Mouse (Mus musculus): ENCODE data around the gene Ncapg.
"Not testable (repeated sequence)": the region's sequence is repeated elsewhere in the genome, so short reads cannot be mapped to it uniquely, and the experiment has no call there.

Gene Ncapg

GRCm38 (mm10) chr5:45669598-45670279 lies at the start of gene Ncapg:
TSS of gene Ncapg (plus strand) at chr5:45669919.
- DNase-seq (ENCODE audit: low spot score in 2 of 2) = peak; percentile 99

DNA sequence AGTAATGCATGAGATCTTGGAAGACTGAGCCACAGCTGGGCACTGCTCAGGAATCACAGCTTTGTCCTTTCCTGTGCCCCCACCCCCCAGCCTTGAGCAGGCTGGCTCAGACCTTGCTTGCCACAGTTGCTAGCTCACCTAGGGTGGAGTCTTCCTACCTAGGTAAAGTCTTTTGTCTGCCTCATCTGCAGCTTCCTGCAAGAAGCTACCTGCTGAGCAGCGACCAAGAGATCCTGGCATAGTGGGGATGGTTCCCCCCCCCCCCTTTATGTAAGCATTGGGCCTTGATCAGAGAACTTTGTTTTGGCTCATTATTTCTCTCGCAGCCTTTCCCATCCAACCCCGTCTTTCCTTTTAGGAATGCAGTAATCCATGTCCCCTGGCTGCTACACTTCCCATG lies 48.2 kb upstream of the Ncapg start:
- DNase-seq (ENCODE audit: low spot score in 2 of 2) = no peak

DNA sequence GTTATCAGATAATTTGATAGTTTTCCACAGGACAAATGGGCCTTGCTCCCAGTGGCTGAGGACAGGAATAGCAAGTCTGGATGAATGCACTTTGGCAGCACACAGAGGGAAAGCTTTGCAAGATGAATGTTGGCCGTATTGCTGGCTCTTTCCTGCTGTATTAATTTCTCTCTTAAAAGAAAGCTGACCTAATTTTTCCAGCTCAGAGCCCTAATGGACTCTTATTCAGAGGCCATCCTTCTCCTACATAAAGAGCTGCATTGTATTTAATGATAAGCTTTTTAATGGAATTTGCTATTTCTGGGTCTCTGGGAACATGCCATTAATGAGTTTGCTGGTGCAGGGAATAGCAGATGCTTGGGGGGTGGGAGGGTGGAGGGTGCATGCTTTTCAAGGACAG lies 41.9 kb upstream of the Ncapg start:
- no peak for DNase-seq (ENCODE audit: low spot score in 2 of 2)

- DNase-seq (ENCODE audit: low spot score in 2 of 2) = no peak
Measured at GRCm38 (mm10) chr5:45629470-45629869, 40.2 kb upstream of the Ncapg start.

GRCm38 (mm10) chr5:45638378-45638777 lies 31.3 kb upstream of the Ncapg start:
- no peak for DNase-seq (ENCODE audit: low spot score in 2 of 2)

- peak in 1 of 2 experiments; percentile 4 for DNase-seq (ENCODE audit: low spot score in 2 of 2)
Measured at GRCm38 (mm10) chr5:45638806-45639714, 30.7 kb upstream of the Ncapg start, which contains the start of gene Fam184b. TSS of gene Fam184b (minus strand) at chr5:45639614.

- no peak for DNase-seq (ENCODE audit: low spot score in 2 of 2)
Measured at GRCm38 (mm10) chr5:45639715-45640092, 30.0 kb upstream of the Ncapg start.

DNA sequence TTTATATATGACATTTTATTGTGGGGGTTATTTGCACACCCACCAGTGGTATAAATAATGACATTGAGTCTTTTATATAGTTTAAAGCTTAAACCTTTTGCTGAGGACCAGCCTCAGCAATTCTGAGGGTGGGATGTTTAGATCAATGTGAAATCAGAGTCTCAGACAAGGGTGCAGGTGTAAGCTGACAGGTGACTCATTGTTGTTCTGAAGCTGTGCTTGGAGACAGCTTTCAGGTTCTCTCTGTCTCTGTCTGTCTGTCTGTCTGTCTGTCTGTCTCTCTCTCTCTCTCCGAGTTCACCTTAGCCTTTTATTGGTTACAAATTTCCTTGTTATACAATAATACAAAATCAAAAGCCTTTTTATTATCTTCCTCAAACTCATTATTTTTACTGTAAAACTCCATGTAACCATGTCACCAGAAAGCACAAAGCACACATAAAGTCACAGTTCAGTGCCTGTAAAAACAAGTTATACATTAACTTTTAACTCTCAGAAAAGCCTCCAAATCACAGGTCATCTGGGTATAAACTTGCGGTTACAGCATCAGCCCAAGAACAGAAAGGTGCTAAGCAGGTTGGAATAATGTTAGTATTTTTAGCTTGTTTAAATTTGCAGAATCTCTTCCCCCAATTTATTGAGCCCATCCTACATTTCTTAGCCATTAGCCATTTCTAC lies 18.6 kb upstream of the Ncapg start:
- DNase-seq (ENCODE audit: low spot score in 2 of 2) = no peak

DNA sequence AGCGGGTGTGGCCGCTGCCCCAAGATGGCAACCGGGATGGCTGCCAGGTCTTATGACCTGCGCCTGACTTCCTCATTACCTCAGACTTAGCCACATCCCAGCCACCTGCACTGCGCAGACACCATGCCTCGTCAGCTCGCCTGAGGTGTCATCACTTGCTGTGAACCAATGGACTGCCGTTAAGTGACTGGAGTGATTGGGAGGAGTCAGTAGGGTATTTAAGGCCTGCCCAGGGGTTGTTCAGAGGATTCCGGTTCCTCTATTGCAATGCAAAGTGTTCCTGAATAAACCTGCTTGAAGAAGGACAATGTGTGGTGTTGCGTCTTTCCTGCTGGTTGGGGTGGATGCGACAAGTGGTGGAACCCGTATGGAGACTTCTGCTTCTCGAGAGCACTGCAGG lies 11.3 kb upstream of the Ncapg start:
- not testable (repeated sequence) for DNase-seq (ENCODE audit: low spot score in 2 of 2)

GRCm38 (mm10) chr5:45668324-45668723 lies 1.4 kb upstream of the Ncapg start:
- DNase-seq (ENCODE audit: low spot score in 2 of 2) = no peak

DNA sequence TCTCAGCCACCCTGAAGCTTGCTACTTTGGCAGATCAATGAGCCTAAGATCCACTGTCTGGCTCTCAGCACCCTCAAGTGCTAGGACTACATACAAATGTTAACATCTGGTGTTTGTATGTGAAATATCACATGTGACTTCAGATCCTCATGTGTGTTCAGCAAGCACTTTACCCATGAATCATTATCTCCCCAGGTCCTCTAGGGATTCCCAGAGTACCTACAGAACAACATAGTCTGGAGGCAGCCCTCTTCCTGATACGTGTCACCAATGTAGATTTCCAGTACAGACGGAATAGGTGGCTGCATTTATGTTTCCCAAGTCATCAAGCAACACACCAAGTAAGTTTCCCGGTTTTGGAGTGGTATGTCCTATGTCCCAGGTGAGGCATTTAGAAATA lies 888 bp upstream of the Ncapg start:
- DNase-seq (ENCODE audit: low spot score in 2 of 2) = no peak

- peak in 1 of 2 experiments; percentile 5 for DNase-seq (ENCODE audit: low spot score in 2 of 2)
Measured at GRCm38 (mm10) chr5:45669234-45669597, 503 bp upstream of the Ncapg start.

DNA sequence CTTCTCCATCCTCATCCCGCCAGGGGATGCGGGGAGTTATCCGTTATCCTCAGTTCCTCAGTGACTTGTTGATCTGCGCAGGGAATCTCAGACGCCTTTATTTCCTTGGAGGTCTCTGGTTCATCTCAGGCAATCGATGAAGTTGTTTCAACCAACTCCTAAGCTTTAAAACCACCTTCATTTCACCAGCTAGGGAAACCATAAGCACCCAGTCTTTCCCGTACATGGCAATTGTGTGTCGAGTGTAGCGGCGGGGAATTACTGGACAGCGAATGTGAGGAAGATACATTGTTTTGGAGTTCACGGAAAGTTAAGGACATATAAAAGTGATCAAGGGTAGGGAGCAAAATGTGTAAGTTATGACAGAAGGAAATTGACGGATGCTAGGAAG lies 556 bp downstream of the Ncapg start:
- no peak for DNase-seq (ENCODE audit: low spot score in 2 of 2)

DNA sequence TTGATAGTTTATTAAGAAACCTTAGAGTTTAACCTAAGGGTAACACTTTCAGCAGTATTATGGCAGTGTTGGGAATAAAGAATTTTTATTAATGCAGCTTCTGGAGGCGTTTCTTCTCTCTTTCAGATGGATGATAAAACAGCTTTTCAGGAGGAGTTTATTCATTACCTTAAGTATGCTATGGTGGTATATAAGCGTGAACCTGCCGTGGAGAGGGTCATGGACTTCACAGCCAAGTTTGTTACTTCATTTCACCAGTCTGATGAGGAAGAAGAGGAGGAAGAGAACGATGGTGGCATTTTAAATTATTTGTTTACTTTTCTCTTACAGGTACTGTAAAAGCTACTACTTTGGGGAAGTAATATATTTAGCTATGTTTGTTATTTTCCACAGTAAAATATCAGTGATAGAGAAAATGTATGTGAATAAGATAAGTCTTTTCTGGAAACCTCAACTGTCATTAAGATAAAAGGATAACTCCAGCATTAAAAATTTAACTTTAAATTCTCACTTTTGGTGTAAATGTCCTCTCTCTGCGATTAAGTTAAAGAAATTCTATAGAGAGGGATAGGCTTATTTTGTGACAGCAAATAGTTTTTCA lies 1.3 kb downstream of the Ncapg start:
- no peak for DNase-seq (ENCODE audit: low spot score in 2 of 2)

GRCm38 (mm10) chr5:45675032-45675431 lies 5.3 kb downstream of the Ncapg start:
- no peak for DNase-seq (ENCODE audit: low spot score in 2 of 2)

GRCm38 (mm10) chr5:45677639-45678038 lies 7.9 kb downstream of the Ncapg start:
- DNase-seq (ENCODE audit: low spot score in 2 of 2) = no peak

- no peak for DNase-seq (ENCODE audit: low spot score in 2 of 2)
Measured at GRCm38 (mm10) chr5:45679955-45680354, 10.2 kb downstream of the Ncapg start.

GRCm38 (mm10) chr5:45683388-45683787 lies 13.7 kb downstream of the Ncapg start:
- DNase-seq (ENCODE audit: low spot score in 2 of 2) = no peak

DNA sequence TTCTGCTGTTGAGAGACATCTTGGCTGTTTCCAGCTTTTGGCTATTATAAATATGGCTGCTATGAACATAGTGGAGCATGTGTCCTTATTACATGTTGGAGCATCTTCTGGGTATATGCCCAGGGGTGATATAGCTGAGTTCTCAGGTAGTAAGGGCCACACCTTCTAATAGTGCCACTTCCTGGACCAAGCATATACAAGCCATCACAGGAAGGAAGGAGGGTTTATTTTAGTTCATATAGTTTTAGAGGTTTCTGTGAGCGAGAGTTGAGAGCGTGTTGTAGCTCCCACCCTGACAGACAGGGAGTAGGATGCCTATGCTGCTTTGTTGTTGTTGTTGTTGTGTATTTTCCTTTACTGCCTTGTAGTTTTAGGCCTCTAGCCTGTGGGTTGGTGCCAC lies 15.5 kb downstream of the Ncapg start:
- no peak for DNase-seq (ENCODE audit: low spot score in 2 of 2)

- DNase-seq (ENCODE audit: low spot score in 2 of 2) = no peak
Measured at GRCm38 (mm10) chr5:45686223-45686622, 16.5 kb downstream of the Ncapg start.

DNA sequence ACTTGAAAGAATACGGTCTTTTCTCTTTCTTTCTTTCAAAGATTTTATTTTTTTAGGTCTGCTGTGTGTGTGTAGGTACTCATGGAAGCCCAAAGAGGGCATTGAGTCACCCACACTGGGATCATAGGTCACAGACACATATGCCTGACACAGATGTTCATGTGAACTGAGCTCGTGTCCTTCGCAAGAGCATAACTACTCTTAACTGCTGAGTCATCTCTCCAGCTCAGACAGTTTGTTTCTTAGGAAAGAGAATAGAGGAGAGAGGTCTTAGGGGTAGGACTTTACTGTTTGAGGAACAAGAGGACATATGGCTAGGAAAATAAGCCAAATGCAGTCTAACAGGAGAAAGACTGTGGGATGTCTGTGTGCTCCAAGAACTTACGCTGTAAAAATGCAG lies 19.4 kb downstream of the Ncapg start:
- no peak for DNase-seq (ENCODE audit: low spot score in 2 of 2)

- no peak for DNase-seq (ENCODE audit: low spot score in 2 of 2)
Measured at GRCm38 (mm10) chr5:45690802-45691201, 21.1 kb downstream of the Ncapg start.

Measured in urinary bladder, postnatal 36 days (tissue).